Mouse (Mus musculus) MEL-GATA-1-ER (cell line): ENCODE data around the gene Steap1.

Experiments
- DNase-seq: peaks from one replicate; pipeline ENCODE4 v3.0.0-alpha.2; 2012; ENCODE audit warnings: low read depth; ENCODE audit errors: extremely low read depth

The Steap1 gene

GRCm38 (mm10) chr5:5748866-5749682 is at the start of gene Steap1:
Gene Steap1 (minus strand): TSS chr5:5749326.
- no peak for DNase-seq

GRCm38 (mm10) chr5:5787106-5787505 is 38.0 kb upstream of the Steap1 start:
- no peak for DNase-seq

GRCm38 (mm10) chr5:5756392-5757019 is 7.4 kb upstream of the Steap1 start:
- DNase-seq = no peak

- DNase-seq = peak; percentile 3
Measured at GRCm38 (mm10) chr5:5755039-5755438, 5.9 kb upstream of the Steap1 start.

GRCm38 (mm10) chr5:5749772-5750222 is 671 bp upstream of the Steap1 start:
- DNase-seq = no peak

- no peak for DNase-seq
Measured at GRCm38 (mm10) chr5:5734445-5734844, 14.7 kb downstream of the Steap1 start.

GRCm38 (mm10) chr5:5732858-5733257 is 16.3 kb downstream of the Steap1 start:
- DNase-seq = no peak

GRCm38 (mm10) chr5:5732208-5732607 is 16.9 kb downstream of the Steap1 start:
- DNase-seq = no peak

- no peak for DNase-seq
Measured at GRCm38 (mm10) chr5:5729904-5730303, 19.2 kb downstream of the Steap1 start.

GRCm38 (mm10) chr5:5722217-5722616 is 26.9 kb downstream of the Steap1 start:
- DNase-seq = no peak

- no peak for DNase-seq
Measured at GRCm38 (mm10) chr5:5711032-5711431, 38.1 kb downstream of the Steap1 start.

GRCm38 (mm10) chr5:5707341-5708278 is 41.5 kb downstream of the Steap1 start:
- DNase-seq = peak; percentile 15

- no peak for DNase-seq
Measured at GRCm38 (mm10) chr5:5705019-5705418, 44.1 kb downstream of the Steap1 start.

GRCm38 (mm10) chr5:5700386-5700785 is 48.7 kb downstream of the Steap1 start:
- no peak for DNase-seq

GRCm38 (mm10) chr5:5698830-5699229 is 50.3 kb downstream of the Steap1 start:
- no peak for DNase-seq

- no peak for DNase-seq
Measured at GRCm38 (mm10) chr5:5695401-5695942, 53.7 kb downstream of the Steap1 start.

GRCm38 (mm10) chr5:5693956-5694653 is 55.0 kb downstream of the Steap1 start, which contains the start of gene Steap2:
Gene Steap2 (minus strand): TSS chr5:5694578.
- DNase-seq = no peak

GRCm38 (mm10) chr5:5693541-5693955 is 55.6 kb downstream of the Steap1 start:
- DNase-seq = no peak

- DNase-seq = no peak
Measured at GRCm38 (mm10) chr5:5692167-5692738, 56.9 kb downstream of the Steap1 start.

GRCm38 (mm10) chr5:5688945-5689540 is 60.1 kb downstream of the Steap1 start:
- DNase-seq = no peak
